Mouse (Mus musculus) megakaryocyte, embryonic 14.5 days (primary cell): Measurements from ENCODE around the gene Xylt1. TPM values are rescaled to one million over a fixed set of nuclear protein-coding genes. Genes with fewer than 3 reads are reported as not detected.

Experiments used
- H3K27me3 ChIP-seq: replicated peaks from 2 replicates; pipeline ENCODE3; 2012; ENCODE audit warnings: inconsistent platforms
- H3K36me3 ChIP-seq: replicated peaks from 2 replicates; pipeline ENCODE3; 2012; ENCODE audit warnings: low read length, inconsistent platforms, mixed read lengths
- H3K4me1 ChIP-seq: 2 replicates; pipeline ENCODE4 v1.6.1; 2012; ENCODE audit warnings: inconsistent platforms
- H3K4me3 ChIP-seq: replicated peaks from 2 replicates; pipeline ENCODE3; 2012; ENCODE audit warnings: moderate library complexity, mild to moderate bottlenecking, inconsistent platforms
- H3K9me3 ChIP-seq: 2 replicates; pipeline ENCODE4 v1.6.1; 2012; ENCODE audit warnings: inconsistent platforms
- FLI1 ChIP-seq: IDR thresholded peaks from 2 replicates; pipeline ENCODE4 v1.6.1; 2012; ENCODE audit warnings: low read length, inconsistent platforms, mixed read lengths
- GATA1 ChIP-seq: IDR thresholded peaks from 3 replicates; pipeline ENCODE4 v1.6.1; 2012; ENCODE audit warnings: mixed read lengths, low read length, inconsistent platforms, borderline replicate concordance
- polyA plus RNA-seq: library from polyadenylated mRNA; stranded (reverse); fragments of >175 nt; gene quantifications from 2 replicates; pipeline ENCODE4 v1.2.3, GENCODE M21; 2012; ENCODE audit warnings: low replicate concordance; ENCODE audit not compliant: insufficient read depth

The Xylt1 gene
- polyA plus RNA-seq, 1 experiment: 0.38 TPM

- Histone ChIP-seq H3K36me3 (no peaks in the 10 kb centered on the region), H3K9me3 (no peaks in the 10 kb centered on the region), H3K27me3 (no peaks in the 10 kb centered on the region), H3K4me3 (no peak overlapping the region), H3K4me1 (no peaks in the 10 kb centered on the region)
- no peak for TF ChIP-seq FLI1
- no peak for TF ChIP-seq GATA1
Observed at GRCm38 (mm10) chr7:117567653-117568340, 187.0 kb downstream of the Xylt1 start.

GRCm38 (mm10) chr7:117571131-117571530 lies 190.4 kb downstream of the Xylt1 start:
- Histone ChIP-seq H3K36me3 (no peaks in the 10 kb centered on the region), H3K4me3 (no peak overlapping the region), H3K9me3 (no peaks in the 10 kb centered on the region), H3K4me1 (no peaks in the 10 kb centered on the region), H3K27me3 (no peaks in the 10 kb centered on the region)
- TF ChIP-seq GATA1: no peak
- no peak for TF ChIP-seq FLI1

- H3K27me3 ChIP-seq: no peaks in the 10 kb centered on the region
- H3K4me3 ChIP-seq: no peak overlapping the region
- H3K36me3 ChIP-seq: no peaks in the 10 kb centered on the region
- no peaks in the 10 kb centered on the region for H3K4me1 ChIP-seq
- no peak for TF ChIP-seq GATA1
- TF ChIP-seq FLI1: no peak
- no peaks in the 10 kb centered on the region for H3K9me3 ChIP-seq
Observed at GRCm38 (mm10) chr7:117571713-117572112, 190.9 kb downstream of the Xylt1 start.

GRCm38 (mm10) chr7:117573170-117573569 lies 192.4 kb downstream of the Xylt1 start:
- no peaks in the 10 kb centered on the region for H3K36me3 ChIP-seq
- TF ChIP-seq GATA1 (no peak), FLI1 (no peak)
- no peaks in the 10 kb centered on the region for H3K9me3 ChIP-seq
- H3K4me3 ChIP-seq: no peak overlapping the region
- no peaks in the 10 kb centered on the region for H3K27me3 ChIP-seq
- no peaks in the 10 kb centered on the region for H3K4me1 ChIP-seq

GRCm38 (mm10) chr7:117575417-117575816 lies 194.6 kb downstream of the Xylt1 start:
- H3K36me3 ChIP-seq: no peaks in the 10 kb centered on the region

GRCm38 (mm10) chr7:117577035-117577434 lies 196.3 kb downstream of the Xylt1 start:
- Histone ChIP-seq H3K27me3 (no peaks in the 10 kb centered on the region), H3K4me3 (no peak overlapping the region), H3K9me3 (no peaks in the 10 kb centered on the region), H3K4me1 (no peaks in the 10 kb centered on the region), H3K36me3 (no peaks in the 10 kb centered on the region)
- TF ChIP-seq FLI1: no peak
- no peak for TF ChIP-seq GATA1

More at GRCm38 (mm10) chr7:117575417-117575816, 194.6 kb downstream of the Xylt1 start:
- no peak for TF ChIP-seq GATA1
- no peak for TF ChIP-seq FLI1
- Histone ChIP-seq H3K9me3 (no peaks in the 10 kb centered on the region), H3K27me3 (no peaks in the 10 kb centered on the region), H3K4me3 (no peak overlapping the region), H3K4me1 (no peaks in the 10 kb centered on the region)

- Histone ChIP-seq H3K36me3 (no peaks in the 10 kb centered on the region), H3K4me1 (no peaks in the 10 kb centered on the region), H3K27me3 (no peaks in the 10 kb centered on the region), H3K9me3 (no peaks in the 10 kb centered on the region), H3K4me3 (no peak overlapping the region)
- TF ChIP-seq FLI1 (no peak), GATA1 (no peak)
Observed at GRCm38 (mm10) chr7:117585164-117585563, 204.4 kb downstream of the Xylt1 start.

- Histone ChIP-seq H3K4me3 (no peak overlapping the region), H3K27me3 (no peaks in the 10 kb centered on the region), H3K4me1 (no peaks in the 10 kb centered on the region), H3K9me3 (no peaks in the 10 kb centered on the region), H3K36me3 (no peaks in the 10 kb centered on the region)
- TF ChIP-seq GATA1 (no peak), FLI1 (no peak)
Observed at GRCm38 (mm10) chr7:117586811-117587210, 206.0 kb downstream of the Xylt1 start.

GRCm38 (mm10) chr7:117587234-117587929 lies 206.6 kb downstream of the Xylt1 start:
- Histone ChIP-seq H3K4me3 (no peak overlapping the region), H3K9me3 (no peaks in the 10 kb centered on the region), H3K27me3 (no peaks in the 10 kb centered on the region), H3K36me3 (no peaks in the 10 kb centered on the region), H3K4me1 (no peaks in the 10 kb centered on the region)
- TF ChIP-seq FLI1 (no peak), GATA1 (no peak)

GRCm38 (mm10) chr7:117588426-117588825 lies 207.6 kb downstream of the Xylt1 start:
- TF ChIP-seq FLI1: no peak
- TF ChIP-seq GATA1: no peak
- Histone ChIP-seq H3K4me1 (no peaks in the 10 kb centered on the region), H3K36me3 (no peaks in the 10 kb centered on the region), H3K27me3 (no peaks in the 10 kb centered on the region), H3K9me3 (no peaks in the 10 kb centered on the region), H3K4me3 (no peak overlapping the region)
